7 mouse cellular contexts compared by ENCODE assay signal in the genomic region with DNA sequence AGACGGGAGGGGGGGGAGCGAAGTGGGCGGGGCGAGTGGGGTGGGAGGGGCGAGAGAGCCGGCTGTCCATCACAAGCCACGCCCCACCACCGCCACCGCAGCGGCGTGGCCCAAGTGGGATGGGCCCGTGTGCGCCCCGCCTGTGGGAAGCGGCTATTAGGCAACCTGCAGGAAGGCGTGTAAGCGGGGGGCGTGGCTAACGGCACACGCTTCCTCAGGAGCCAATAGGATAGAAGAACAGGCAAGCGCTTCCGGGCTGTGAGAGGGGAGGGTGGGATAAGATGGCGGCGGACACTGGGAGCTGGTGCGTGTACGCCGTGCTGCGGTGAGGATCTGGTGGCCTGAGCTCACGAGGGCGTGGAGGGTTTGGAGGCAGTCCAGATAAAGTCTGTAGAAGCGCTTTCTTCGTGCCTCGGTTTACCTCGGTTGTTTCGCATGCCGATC. TPM values are rescaled to one million over a fixed set of nuclear protein-coding genes. Genes with fewer than 3 reads are reported as not detected.
DNase-seq lines count a peak whose midpoint lies in the region; ATAC-seq lines count a peak whose summit lies in the region.

A gene (plus strand): TSS at position 276 of the 444 bp plus-strand sequence.

- peak within 1 kb of the TSS; percentile 49 for H3K9ac ChIP-seq in intestine, embryonic 15.5 days

- H3K4me2 ChIP-seq in intestine, embryonic 15.5 days (replicated peaks): peak within 1 kb of the TSS; percentile 85

- H3K27me3 ChIP-seq in intestine, embryonic 15.5 days (replicated peaks): peaks cover 8% of the 10 kb centered on the region; the same call in 1 of the 2 replicates
- peaks cover 15% of the 10 kb centered on the region for H3K27me3 ChIP-seq in midbrain, embryonic 10.5 days (ENCODE audit: low read depth, poor library complexity, severe bottlenecking)

- H3K4me3 ChIP-seq in intestine, embryonic 15.5 days (replicated peaks): peak within 1 kb of the TSS; percentile 54
- peak within 1 kb of the TSS; percentile 73 for H3K4me3 ChIP-seq in midbrain, embryonic 10.5 days

- H3K4me1 ChIP-seq in intestine, embryonic 15.5 days (replicated peaks): peaks cover 4% of the 10 kb centered on the region; the same call in 1 of the 2 replicates
- H3K4me1 ChIP-seq in midbrain, embryonic 10.5 days: peaks cover 16% of the 10 kb centered on the region

- under 1% methylated on average over 33 of the region's 36 CpGs for WGBS in intestine, embryonic 15.5 days
- WGBS in midbrain, embryonic 10.5 days: 0% methylated on average over 35 of the region's 36 CpGs

- H3K36me3 ChIP-seq in intestine, embryonic 15.5 days: peaks cover 8% of the 10 kb centered on the region
- H3K36me3 ChIP-seq in midbrain, embryonic 10.5 days: peaks cover 36% of the 10 kb centered on the region

- peak; percentile 98 for DNase-seq in adrenal gland, adult 2 months
- peak; percentile 96 for DNase-seq in embryo, embryonic 11.5 days (ENCODE audit: low read depth, low spot score)
- DNase-seq in gastrocnemius, postnatal 36 days: peak; percentile 89 to 95
- DNase-seq in left cerebral cortex, postnatal 25 days (ENCODE audit: low spot score in 2 of 2): peak; percentile 96 to 99
- DNase-seq in midbrain, embryonic 10.5 days (ENCODE audit: low spot score): peak; percentile 97
- DNase-seq in right cerebral cortex, postnatal 4 days: peak; percentile 95

- ATAC-seq in intestine, embryonic 15.5 days: peak; percentile 99

- H3K27ac ChIP-seq in intestine, embryonic 15.5 days: no peak within 1 kb of the TSS; the same call in 1 of the 2 replicates
- peak within 1 kb of the TSS; percentile 88 for H3K27ac ChIP-seq in midbrain, embryonic 10.5 days (replicated peaks)

- intact Hi-C loops in gastrocnemius, postnatal 36 days (cut with DNase I): loop anchor here (5.0 kb wide), 1 partner anchor 107 kb away; a partner anchor contains a TSS
- intact Hi-C loops in left cerebral cortex, postnatal 25 days (cut with DNase I): loop anchor here (1.0 to 2.0 kb wide), 2 partner anchors 106 to 124 kb away; a partner anchor contains a TSS

- no peaks in the 10 kb centered on the region for H3K9me3 ChIP-seq in intestine, embryonic 15.5 days
- no peaks in the 10 kb centered on the region for H3K9me3 ChIP-seq in midbrain, embryonic 10.5 days (replicated peaks)

RNA-seq across cellular contexts. Expression of the gene that starts here (rescaled TPM):
- total RNA-seq in adrenal gland, adult 2 months (2021): 10 to 100 TPM; 36.3 to 36.7 TPM
- polyA plus RNA-seq in adrenal gland, adult 2 months (2012; rRNA removed): 0.95 and 1.3 TPM in 2 replicates
- total RNA-seq in gastrocnemius, postnatal 36 days (2021): 1 to 10 TPM; 4.9 to 6.6 TPM
- 29.6 and 30.6 TPM in 2 replicates for polyA plus RNA-seq in intestine, embryonic 15.5 days (2015; fragmentation: Nextera tagmentation; extraction: Ambion mirVana)
- 10 to 100 TPM; 32.7 to 34.4 TPM for total RNA-seq in left cerebral cortex, postnatal 25 days (2021)
- 39.4 and 41.0 TPM in 2 replicates for polyA plus RNA-seq in midbrain, embryonic 10.5 days (2016; fragmentation: Nextera tagmentation; extraction: Ambion mirVana)

Comparison
In these comparisons a context has a peak if more than half of its experiments do, and no peak if none do; other contexts are left out.
1. RNA of the gene that starts here (total RNA-seq): 36.3 to 36.7 TPM in adrenal gland, adult 2 months and 32.7 to 34.4 TPM in left cerebral cortex, postnatal 25 days; 4.9 to 6.6 TPM in gastrocnemius, postnatal 36 days; every median in the first group is over 4 times any median in the second.
2. RNA of the gene that starts here (polyA plus RNA-seq): 39.4 to 41.0 TPM in midbrain, embryonic 10.5 days and 29.6 to 30.6 TPM in intestine, embryonic 15.5 days; 0.95 to 1.3 TPM in adrenal gland, adult 2 months; every median in the first group is over 10 times any median in the second.
3. Peak in every context shown above with its lines, with median percentiles within 50 percentile points of each other: DNase-seq.